Mouse (Mus musculus) hindbrain, postnatal 0 days (tissue): ENCODE data around the gene Cps1. TPM values are rescaled to one million over a fixed set of nuclear protein-coding genes. Genes with fewer than 3 reads are reported as not detected.

ENCODE experiments used
- ATAC-seq: fragments of 200-750 bp; cut with Nextera tagmentation; 2 replicates; pipeline ENCODE4 v1.8.0; 2017; ENCODE audit warnings: mild to moderate bottlenecking, moderate TSS enrichment, moderate library complexity
- DNase-seq: peaks from one replicate; pipeline ENCODE4 v3.0.0-alpha.2; 2015; ENCODE audit warnings: low spot score
- H3K27ac ChIP-seq: fragments of 300-500 bp; sonication (generic); 2 replicates; pipeline ENCODE4 v1.5.1; 2014; ENCODE audit warnings: mild to moderate bottlenecking
- H3K27me3 ChIP-seq: fragments of 300-500 bp; sonication (generic); 2 replicates; pipeline ENCODE4 v1.6.1; 2014; ENCODE audit warnings: low read length, mixed read lengths; ENCODE audit not compliant: insufficient read depth
- H3K36me3 ChIP-seq: fragments of 300-500 bp; sonication (generic); 2 replicates; pipeline ENCODE4 v1.6.1; 2014; ENCODE audit warnings: low read length, mixed read lengths; ENCODE audit not compliant: insufficient read depth
- H3K4me1 ChIP-seq: fragments of 300-500 bp; sonication (generic); 2 replicates; pipeline ENCODE4 v1.6.1; 2014; ENCODE audit warnings: antibody characterized with exemption, low read length, mixed read lengths; ENCODE audit not compliant: insufficient read depth
- H3K4me2 ChIP-seq: fragments of 300-500 bp; sonication (generic); 2 replicates; pipeline ENCODE4 v1.6.1; 2014; ENCODE audit warnings: low read depth, mild to moderate bottlenecking, low read length, moderate library complexity, mixed read lengths
- H3K4me3 ChIP-seq: fragments of 300-500 bp; sonication (generic); 2 replicates; pipeline ENCODE4 v1.5.1; 2014; ENCODE audit warnings: low read length
- H3K9ac ChIP-seq: fragments of 300-500 bp; sonication (generic); replicated peaks from 2 replicates; pipeline ENCODE4 v1.6.1; 2014; ENCODE audit warnings: mild to moderate bottlenecking, low read length, moderate library complexity, mixed read lengths
- H3K9me3 ChIP-seq: fragments of 300-500 bp; sonication (generic); 2 replicates; pipeline ENCODE4 v1.6.1; 2016; ENCODE audit warnings: low read length, mixed read lengths
- CTCF ChIP-seq: IDR thresholded peaks from 2 replicates; pipeline ENCODE4 v1.5.1; 2016; ENCODE audit warnings: antibody characterized with exemption, control low read depth, low read depth
- WGBS: fragments of 180-500 bp; shearing (Covaris S2); extraction: QIAGEN DNeasy Blood & Tissue Kit; methylation state at CpG from one replicate; pipeline ENCODE4 v1.1.7; 2014; 5-methylcytosine and 5-hydroxymethylcytosine counted together
- polyA plus RNA-seq: library from polyadenylated mRNA; unstranded; fragments of >200 nt; fragmentation: Nextera tagmentation; extraction: Ambion mirVana; gene quantifications from 2 replicates; pipeline ENCODE4 v1.2.1, GENCODE M21; 2015
- total RNA-seq: library from RNA; depleted of rRNA; stranded (reverse); fragments of >200 nt; gene quantifications from 2 replicates; pipeline ENCODE4 v1.2.3, GENCODE M21; 2014

Gene Cps1
- total and polyA plus RNA-seq, 2 experiments from 2014 or later: 0.05 to 0.15 TPM

DNA sequence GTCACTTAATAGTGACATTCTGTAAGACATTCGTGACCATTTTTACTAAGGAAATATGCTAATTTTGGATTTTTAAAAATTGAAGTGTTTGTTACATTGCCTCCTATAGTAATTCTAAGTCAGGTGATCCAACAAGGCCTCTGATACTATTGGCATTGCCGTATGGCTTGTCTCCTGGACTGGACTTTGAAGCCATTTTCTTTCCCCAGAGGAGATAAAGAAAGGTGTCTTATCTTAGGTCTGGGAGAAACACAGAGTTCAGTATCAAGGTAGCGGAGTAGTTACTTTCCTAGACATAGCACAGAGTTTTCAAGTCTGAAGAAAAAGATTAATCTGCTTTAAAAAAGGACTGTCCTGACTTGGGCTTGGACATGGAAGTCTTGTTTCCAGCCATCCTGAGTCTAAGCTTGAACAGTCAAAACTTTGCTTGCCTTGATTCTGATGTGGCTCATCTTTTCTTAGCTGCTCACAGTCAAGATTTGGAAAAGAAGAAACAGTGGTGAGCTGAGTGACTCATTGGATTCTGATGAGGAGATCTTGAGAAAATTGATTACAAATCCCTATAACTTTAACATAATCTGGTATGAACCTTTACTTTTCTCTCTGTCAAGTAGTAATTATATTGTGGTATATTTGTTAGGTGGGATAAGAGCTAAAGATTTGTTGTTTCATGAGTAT, 11.1 kb upstream of the Cps1 start:
- no peak for ATAC-seq
- no peaks in the 10 kb centered on the region for H3K4me1 ChIP-seq
- no peak overlapping the region for H3K4me2 ChIP-seq
- no peak for DNase-seq
- no peak for TF ChIP-seq CTCF
- H3K4me3 ChIP-seq: no peak overlapping the region
- H3K9me3 ChIP-seq: no peaks in the 10 kb centered on the region
- no peaks in the 10 kb centered on the region for H3K27me3 ChIP-seq
- H3K9ac ChIP-seq: no peak overlapping the region
- no peak overlapping the region for H3K27ac ChIP-seq
- 95% methylated on average over 3 of the region's 3 CpGs for WGBS
- no peaks in the 10 kb centered on the region for H3K36me3 ChIP-seq

DNA sequence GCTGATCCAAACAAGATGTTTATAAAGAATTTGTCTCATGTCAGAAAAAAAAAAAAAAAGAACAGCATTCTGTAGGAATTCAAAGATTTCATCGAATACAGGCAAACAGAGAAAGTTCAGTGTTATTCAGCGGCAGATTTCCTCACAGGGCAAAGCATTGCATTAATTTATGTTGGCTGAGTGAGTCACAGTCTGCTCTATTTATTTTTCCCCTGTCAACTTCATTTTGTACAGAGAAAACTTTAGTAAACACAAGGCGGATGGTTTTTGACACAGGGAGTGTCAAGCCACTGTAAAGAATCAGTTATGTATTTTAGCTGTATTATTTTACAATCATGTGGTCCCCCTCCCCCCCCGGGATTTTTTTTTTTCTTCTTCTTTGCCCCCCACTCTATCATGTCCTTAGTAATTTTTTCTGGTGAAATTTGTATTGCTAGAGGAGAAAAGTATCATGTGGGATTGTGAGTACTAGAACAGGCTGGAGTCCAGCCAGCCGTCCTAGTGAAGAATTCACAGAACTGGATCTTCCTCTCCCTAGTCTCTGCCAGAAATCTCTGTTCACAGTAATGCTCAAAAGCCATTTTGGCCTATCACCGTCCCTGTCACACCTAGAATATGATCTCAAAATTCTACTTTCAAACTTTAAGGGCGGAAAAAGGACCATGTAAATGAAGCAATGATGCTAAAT, 9.3 kb upstream of the Cps1 start:
- ATAC-seq (no peak), DNase-seq (no peak)
- TF ChIP-seq CTCF: no peak
- no peak overlapping the region for H3K4me3 ChIP-seq
- H3K9me3 ChIP-seq: no peaks in the 10 kb centered on the region
- H3K4me2 ChIP-seq: no peak overlapping the region
- H3K27me3 ChIP-seq: no peaks in the 10 kb centered on the region
- H3K9ac ChIP-seq: no peak overlapping the region
- H3K4me1 ChIP-seq: no peaks in the 10 kb centered on the region
- WGBS: 76% methylated on average over 7 of the region's 7 CpGs
- H3K27ac ChIP-seq: no peak overlapping the region
- no peaks in the 10 kb centered on the region for H3K36me3 ChIP-seq

DNA sequence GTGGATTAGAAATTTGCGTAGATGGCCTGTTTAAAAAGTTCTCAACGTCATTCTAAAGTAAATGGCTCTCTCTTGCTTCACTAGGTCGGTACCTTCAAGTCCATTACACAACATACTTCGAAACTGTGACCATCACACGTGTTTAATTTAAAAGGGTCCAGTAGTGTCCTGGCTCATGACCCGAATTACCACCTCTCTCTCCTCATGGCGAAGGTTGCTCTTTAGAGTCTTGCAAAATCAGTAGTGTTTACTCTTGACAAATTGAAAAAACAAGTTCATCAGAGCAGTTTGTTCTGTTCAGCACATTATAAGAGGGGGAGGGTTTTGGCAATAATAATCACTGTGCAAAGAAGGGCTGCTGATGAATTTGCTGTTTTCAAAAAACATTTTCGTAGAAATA, 6.3 kb upstream of the Cps1 start:
- Histone ChIP-seq H3K9me3 (no peaks in the 10 kb centered on the region), H3K27me3 (no peaks in the 10 kb centered on the region), H3K27ac (no peak overlapping the region), H3K4me1 (no peaks in the 10 kb centered on the region), H3K4me3 (no peak overlapping the region), H3K36me3 (no peaks in the 10 kb centered on the region), H3K4me2 (no peak overlapping the region), H3K9ac (no peak overlapping the region)
- TF ChIP-seq CTCF: no peak
- WGBS: 85% methylated on average over 8 of the region's 8 CpGs
- no peak for ATAC-seq
- DNase-seq: no peak

DNA sequence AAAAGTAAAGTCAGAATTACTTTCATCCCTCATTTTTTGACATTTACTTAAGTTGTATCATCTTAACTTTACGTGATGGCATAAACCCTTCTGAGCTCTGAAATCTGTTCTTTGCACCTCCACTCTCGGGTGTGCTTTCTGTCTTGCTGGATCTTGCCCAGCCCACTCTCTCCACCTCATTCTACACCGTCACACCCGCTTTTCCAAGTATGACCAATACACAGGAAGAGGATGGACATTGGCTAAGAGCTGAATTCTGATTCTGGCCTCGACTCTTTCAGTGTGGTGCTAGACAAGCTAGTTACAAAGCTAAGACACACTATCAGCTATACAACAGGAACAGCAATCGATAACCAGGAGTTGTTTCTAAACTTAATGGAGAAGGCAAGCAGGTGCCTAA, 5.0 kb upstream of the Cps1 start:
- no peak overlapping the region for H3K27ac ChIP-seq
- no peaks in the 10 kb centered on the region for H3K9me3 ChIP-seq
- TF ChIP-seq CTCF: no peak
- ATAC-seq (no peak), DNase-seq (no peak)
- no peaks in the 10 kb centered on the region for H3K27me3 ChIP-seq
- no peaks in the 10 kb centered on the region for H3K4me1 ChIP-seq
- no peaks in the 10 kb centered on the region for H3K36me3 ChIP-seq
- H3K4me2 ChIP-seq: no peak overlapping the region
- WGBS: 87% methylated on average over 6 of the region's 6 CpGs
- H3K4me3 ChIP-seq: no peak overlapping the region
- no peak overlapping the region for H3K9ac ChIP-seq

DNA sequence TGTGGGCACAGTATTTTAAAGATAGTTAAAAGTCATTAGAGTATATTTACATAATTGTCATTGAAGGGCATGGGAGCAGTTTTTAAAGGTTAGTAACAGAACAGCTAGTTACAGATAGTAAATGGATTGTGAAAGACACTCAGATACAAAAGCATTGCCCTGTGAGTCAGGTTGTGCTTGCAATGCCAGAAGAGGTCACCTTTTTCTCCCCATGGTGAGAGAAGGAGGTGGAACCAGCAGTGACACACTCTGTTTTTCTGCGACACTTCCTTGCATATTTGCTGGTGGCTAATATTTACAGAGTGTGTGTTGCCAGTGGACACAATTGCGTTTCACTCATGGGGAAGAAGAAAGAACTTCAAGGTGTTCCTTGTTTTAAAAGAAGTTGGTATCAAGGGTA, 2.6 kb downstream of the Cps1 start:
- H3K9me3 ChIP-seq: no peaks in the 10 kb centered on the region
- ATAC-seq (no peak), DNase-seq (no peak)
- no peak overlapping the region for H3K4me2 ChIP-seq
- H3K9ac ChIP-seq: no peak overlapping the region
- TF ChIP-seq CTCF: no peak
- 85% methylated on average over 2 of the region's 2 CpGs for WGBS
- H3K4me1 ChIP-seq: no peaks in the 10 kb centered on the region
- H3K27me3 ChIP-seq: no peaks in the 10 kb centered on the region
- H3K4me3 ChIP-seq: no peak overlapping the region
- no peak overlapping the region for H3K27ac ChIP-seq
- H3K36me3 ChIP-seq: no peaks in the 10 kb centered on the region

DNA sequence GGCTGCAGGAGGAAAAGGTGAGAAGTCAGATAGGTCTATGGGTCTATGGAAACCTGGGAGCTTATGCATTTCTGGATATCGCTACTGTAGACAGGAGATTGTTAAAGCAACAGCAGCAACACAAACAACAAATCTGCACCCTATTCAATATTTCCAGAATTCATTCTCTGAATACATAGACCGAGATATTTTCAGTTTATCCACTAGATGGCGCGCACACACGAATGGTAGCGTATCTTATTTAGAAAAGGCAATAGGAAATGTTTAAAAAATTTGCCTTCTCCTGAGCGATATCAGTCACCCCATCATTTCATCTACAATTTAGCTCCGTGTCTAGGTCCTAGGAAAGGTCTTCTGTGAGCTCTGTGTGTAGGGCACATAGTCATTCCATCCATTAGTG, 21.1 kb downstream of the Cps1 start:
- H3K4me2 ChIP-seq: peak overlapping the region; percentile 41; the same call in 1 of the 2 replicates
- no peak overlapping the region for H3K9ac ChIP-seq
- TF ChIP-seq CTCF: peak; percentile 77
- 5% methylated on average over 8 of the region's 8 CpGs for WGBS
- H3K4me1 ChIP-seq: no peaks in the 10 kb centered on the region
- no peaks in the 10 kb centered on the region for H3K27me3 ChIP-seq
- no peak for ATAC-seq
- no peak overlapping the region for H3K4me3 ChIP-seq
- H3K27ac ChIP-seq: no peak overlapping the region
- peak; percentile 77 for DNase-seq
- no peaks in the 10 kb centered on the region for H3K9me3 ChIP-seq
- no peaks in the 10 kb centered on the region for H3K36me3 ChIP-seq

DNA sequence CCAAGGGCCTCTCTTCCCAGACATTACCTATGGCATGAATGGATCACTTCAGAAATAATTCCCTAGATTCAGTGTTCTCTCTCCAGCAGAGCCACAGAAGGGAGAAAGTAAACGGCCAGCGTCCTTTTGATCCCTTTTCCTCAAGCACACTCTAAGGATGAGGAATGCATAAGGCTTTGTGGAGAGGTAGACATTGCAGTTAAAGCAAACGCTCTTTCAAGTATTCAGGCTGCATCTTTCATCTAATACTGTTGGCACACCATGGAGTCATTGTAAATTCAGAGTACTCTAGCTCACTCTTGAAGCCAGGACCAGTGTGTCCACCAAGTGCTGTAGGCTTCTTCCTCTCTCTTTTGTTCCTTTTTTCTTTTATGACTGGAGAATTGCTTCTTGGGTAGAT, 28.4 kb downstream of the Cps1 start:
- H3K4me1 ChIP-seq: no peaks in the 10 kb centered on the region
- no peaks in the 10 kb centered on the region for H3K36me3 ChIP-seq
- no peak for ATAC-seq
- DNase-seq: no peak
- no peaks in the 10 kb centered on the region for H3K9me3 ChIP-seq
- 73% methylated on average over 3 of the region's 3 CpGs for WGBS
- no peak overlapping the region for H3K4me3 ChIP-seq
- no peak overlapping the region for H3K27ac ChIP-seq
- no peaks in the 10 kb centered on the region for H3K27me3 ChIP-seq
- TF ChIP-seq CTCF: no peak
- H3K9ac ChIP-seq: no peak overlapping the region
- no peak overlapping the region for H3K4me2 ChIP-seq
